Mouse (Mus musculus) megakaryocyte-erythroid progenitor cell, adult 5 weeks (primary cell): ENCODE results near the gene Trappc6b. TPM values are rescaled to one million over a fixed set of nuclear protein-coding genes. Genes with fewer than 3 reads are reported as not detected.

Source experiments
- polyA plus RNA-seq: library from polyadenylated mRNA; stranded (reverse); fragments of >175 nt; gene quantifications from 2 replicates; pipeline ENCODE4 v1.2.3, GENCODE M21; 2012

Trappc6b gene
- 74.6 and 76.4 TPM in 2 replicates for polyA plus RNA-seq

GRCm38 (mm10) chr12:59060993-59061595 lies at the start of gene Trappc6b:
Gene Trappc6b, minus strand, starts transcription at chr12:59061472.

DNA sequence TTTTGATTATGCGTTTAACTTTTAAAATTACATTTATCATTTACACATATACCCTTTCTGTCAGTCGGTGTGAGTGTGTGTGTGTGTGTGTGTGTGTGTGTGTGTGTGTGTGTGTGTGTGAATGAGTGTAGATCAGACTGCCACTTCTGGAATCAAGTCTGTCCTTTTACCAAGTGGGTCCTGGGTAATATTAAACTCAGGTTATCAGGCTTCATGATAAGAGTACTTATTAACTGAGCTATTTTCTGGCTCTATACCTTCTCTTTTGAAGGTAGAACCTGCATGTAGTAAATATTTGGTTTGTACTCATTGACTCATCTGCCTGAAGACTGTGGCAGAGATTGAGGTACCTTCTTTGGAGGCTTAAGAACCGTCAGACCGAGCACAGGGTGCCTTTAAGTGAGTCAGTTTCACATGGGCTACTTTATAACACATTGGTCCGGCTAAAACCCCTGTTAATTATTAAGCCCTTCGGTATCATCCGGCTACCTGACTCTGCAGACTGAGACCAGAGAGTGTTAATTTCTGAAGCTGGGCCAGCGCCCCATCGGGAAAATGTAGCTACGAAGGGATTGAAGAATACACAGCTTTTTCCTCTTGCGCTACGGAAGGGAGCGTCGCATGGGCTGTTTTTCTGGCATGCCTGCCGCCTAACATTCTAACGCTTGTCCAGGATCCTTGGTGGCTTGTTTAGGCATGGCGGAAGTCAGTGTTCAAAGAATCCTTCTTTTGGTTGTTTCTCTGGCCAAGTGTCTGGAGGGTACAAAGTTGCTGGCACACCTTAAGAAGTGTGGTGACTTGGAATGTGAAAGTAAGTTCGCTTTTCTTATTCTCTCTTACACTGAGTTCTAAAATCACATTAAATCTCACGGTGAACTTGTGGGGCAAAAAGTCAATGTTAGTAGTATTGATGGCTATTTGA lies 34.1 kb upstream of the Trappc6b start, which contains the start of gene Mia2:
Mia2 (plus strand) TSS at position 696 of the 922 bp plus-strand sequence.

DNA sequence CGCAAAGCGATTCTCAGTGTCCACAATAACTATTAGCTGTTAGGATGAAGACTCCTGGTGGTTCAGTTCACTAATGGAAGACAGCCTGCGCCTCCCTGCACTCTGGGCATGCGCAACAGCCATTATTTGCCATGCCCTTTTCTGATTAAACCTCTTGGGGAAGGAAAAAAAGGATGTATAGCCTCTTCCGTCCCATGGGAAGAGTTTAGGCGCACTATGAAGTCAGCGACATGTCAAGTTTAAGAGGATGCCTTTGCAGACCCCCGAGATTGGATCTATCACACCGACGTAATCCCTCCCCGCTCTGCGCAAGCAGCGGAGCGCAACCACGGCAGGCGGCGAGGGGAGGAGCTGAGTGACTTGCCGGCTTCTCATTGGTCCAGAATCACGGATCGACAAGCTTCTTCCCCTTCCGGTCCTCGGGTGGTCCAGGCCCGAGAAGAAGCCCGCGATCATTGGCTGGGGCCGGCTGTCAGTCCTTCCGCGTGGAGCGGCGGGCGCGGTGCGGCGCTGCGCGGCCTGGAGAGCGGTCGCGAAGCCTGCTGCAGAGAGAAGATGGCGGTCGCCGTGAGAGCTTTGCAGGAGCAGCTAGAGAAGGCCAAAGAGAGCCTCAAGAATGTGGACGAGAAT lies 5.3 kb upstream of the Trappc6b start, which contains the start of gene Pnn:
Pnn (plus strand) TSS at position 437 of the 630 bp plus-strand sequence.

GRCm38 (mm10) chr12:59013234-59013633 lies 48.0 kb downstream of the Trappc6b start, which contains the start of gene Gemin2:
Gene Gemin2, plus strand, starts transcription at chr12:59013393.

DNA sequence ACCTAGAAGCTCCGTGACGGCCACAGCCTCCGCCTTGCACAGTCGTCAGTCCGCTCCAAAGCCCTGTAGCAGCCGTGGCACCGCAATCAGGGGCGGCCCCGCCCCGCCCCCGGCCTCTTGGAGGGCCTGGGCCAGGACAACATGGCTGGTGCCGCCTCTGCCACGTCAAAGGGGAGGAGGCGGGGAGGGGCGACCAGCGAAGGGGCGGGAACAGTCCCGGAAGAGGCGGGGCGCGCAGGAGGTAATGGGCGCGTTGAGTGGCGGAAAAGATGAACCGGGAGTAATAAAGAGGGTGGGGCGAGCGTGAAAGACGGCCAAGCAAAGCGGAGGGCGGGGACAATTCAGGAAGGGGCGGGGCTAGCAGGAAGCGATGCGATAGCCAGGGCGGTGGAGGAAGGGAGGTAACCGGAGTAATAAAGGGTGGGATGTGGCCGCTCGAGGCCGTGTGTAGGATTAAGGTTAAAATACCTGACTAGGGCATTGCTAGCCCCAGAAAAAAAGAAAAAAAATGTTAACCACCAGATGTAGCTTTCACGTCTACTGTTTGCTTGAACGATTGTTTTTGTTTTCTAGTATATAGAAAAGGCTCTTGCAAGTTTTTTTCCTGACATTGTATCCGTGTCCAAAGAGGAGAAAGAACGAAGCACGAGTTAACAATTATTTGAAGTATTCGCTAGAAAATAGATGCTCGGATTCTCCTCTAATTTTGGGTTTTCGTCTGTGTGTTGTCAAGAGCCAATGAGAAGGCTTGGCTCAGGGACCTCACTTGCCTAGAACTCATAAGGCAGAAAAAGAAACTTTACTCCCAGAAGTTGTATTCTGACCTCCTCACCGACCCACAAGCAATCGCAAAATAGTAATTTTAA lies 49.2 kb downstream of the Trappc6b start, which contains the start of gene Sec23a:
Sec23a (minus strand) TSS at position 174 of the 866 bp plus-strand sequence.

Other genes with a start within 250 kb of the Trappc6b start
- 4.2 and 5.0 TPM in 2 replicates for gene Sec23a, start 49.5 kb downstream of the Trappc6b start, polyA plus RNA-seq
- gene Gemin2, start 48.1 kb downstream of the Trappc6b start, polyA plus RNA-seq = 3.1 and 3.6 TPM in 2 replicates
- gene Pnn, start 5.4 kb upstream of the Trappc6b start, polyA plus RNA-seq = 56.7 and 95.4 TPM in 2 replicates
- 61.8 and 62.1 TPM in 2 replicates for gene Mia2, start 34.3 kb upstream of the Trappc6b start, polyA plus RNA-seq
- gene Fbxo33, start 158.3 kb upstream of the Trappc6b start, polyA plus RNA-seq = 12.0 and 16.0 TPM in 2 replicates